Mouse (Mus musculus): ENCODE measurements around the gene Syna. TPM values are rescaled to one million over a fixed set of nuclear protein-coding genes. Genes with fewer than 3 reads are reported as not detected.

The Syna gene
- polyA plus RNA-seq, 1 experiment from 2014 or later: 0.92 TPM

DNA sequence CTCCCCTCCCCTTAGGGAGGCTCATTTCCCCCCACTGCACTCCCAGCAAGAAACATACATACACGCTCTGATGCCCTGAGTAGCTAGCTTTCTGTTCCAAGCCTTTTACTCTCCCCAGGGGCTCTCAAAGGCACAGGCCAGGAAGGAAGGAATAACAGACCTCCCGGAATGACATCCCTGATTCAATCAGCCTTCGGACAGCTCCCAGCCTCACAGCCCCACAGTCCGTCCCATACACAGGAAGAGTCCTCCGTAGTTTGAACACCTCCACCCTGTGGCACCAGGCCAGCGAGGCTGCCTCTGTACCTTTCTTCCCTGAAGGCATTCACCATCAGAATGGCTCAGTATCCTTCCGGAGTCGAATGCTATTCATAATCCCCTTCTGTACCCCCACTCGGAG lies 31.5 kb downstream of the Syna start:
- H3K4me3 ChIP-seq (ENCODE audit: low read depth, low read length): no peak overlapping the region
- H3K27ac ChIP-seq (ENCODE audit: low read length): no peak overlapping the region
- ATAC-seq: no peak
- H3K4me1 ChIP-seq (ENCODE audit: control insufficient read depth, insufficient read depth, low read length): peaks cover 14% of the 10 kb centered on the region
- H3K27me3 ChIP-seq (ENCODE audit: control insufficient read depth, insufficient read depth, low read depth, low read length): no peaks in the 10 kb centered on the region
- H3K4me2 ChIP-seq (ENCODE audit: low read length): no peak overlapping the region
- 18% methylated on average over 9 of the region's 9 CpGs for whole genome bisulfite sequencing
- peaks cover 18% of the 10 kb centered on the region for H3K36me3 ChIP-seq (ENCODE audit: control insufficient read depth, insufficient read depth, low read length)
- H3K9me3 ChIP-seq (replicated peaks; ENCODE audit: control insufficient read depth, low read length, poor library complexity, severe bottlenecking): no peaks in the 10 kb centered on the region
- no peak overlapping the region for H3K9ac ChIP-seq (ENCODE audit: low read depth, low read length)

DNA sequence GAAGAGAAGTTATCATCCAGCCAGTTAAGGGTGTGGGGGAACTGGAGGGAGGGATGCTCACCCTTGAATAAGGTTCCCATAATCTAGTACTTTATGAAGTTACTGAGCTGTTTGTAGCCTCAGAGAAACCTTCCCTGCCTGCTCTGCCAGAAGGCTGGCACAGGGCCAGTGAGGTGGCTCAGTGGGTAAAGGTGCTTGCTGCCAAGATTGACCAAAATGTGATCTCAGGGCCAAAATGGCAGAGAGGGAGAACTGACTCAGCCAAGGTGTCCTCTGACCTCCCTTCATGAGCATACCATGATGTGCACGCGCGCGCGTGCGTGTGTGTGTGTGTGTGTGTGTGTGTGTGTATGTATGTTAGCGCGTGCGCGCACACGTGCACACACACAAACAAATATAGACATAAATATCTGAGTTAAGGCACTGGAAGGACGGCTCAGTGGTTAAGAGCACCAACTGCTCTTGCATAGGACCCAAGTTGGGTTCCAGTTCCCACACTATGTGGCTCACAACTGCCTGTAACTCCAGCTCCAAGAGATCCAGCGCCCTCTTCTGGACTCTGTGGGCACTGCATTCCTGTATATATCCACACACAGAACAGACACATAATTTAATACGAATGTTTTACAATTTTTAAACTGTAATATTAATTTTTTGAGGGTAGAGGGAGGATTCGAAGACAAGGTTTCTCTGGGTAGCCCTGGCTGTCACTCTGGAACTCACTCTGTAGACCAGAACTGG lies 33.8 kb downstream of the Syna start:
- H3K4me1 ChIP-seq (ENCODE audit: control insufficient read depth, insufficient read depth, low read length): peaks cover 13% of the 10 kb centered on the region
- no peak overlapping the region for H3K9ac ChIP-seq (ENCODE audit: low read depth, low read length)
- no peaks in the 10 kb centered on the region for H3K27me3 ChIP-seq (ENCODE audit: control insufficient read depth, insufficient read depth, low read depth, low read length)
- H3K4me2 ChIP-seq (ENCODE audit: low read length): no peak overlapping the region
- H3K36me3 ChIP-seq (ENCODE audit: control insufficient read depth, insufficient read depth, low read length): peaks cover 14% of the 10 kb centered on the region
- 91% methylated on average over 15 of the region's 15 CpGs for WGBS
- ATAC-seq: no peak
- H3K27ac ChIP-seq (ENCODE audit: low read length): no peak overlapping the region
- H3K9me3 ChIP-seq (replicated peaks; ENCODE audit: control insufficient read depth, low read length, poor library complexity, severe bottlenecking): no peaks in the 10 kb centered on the region
- H3K4me3 ChIP-seq (ENCODE audit: low read depth, low read length): no peak overlapping the region

DNA sequence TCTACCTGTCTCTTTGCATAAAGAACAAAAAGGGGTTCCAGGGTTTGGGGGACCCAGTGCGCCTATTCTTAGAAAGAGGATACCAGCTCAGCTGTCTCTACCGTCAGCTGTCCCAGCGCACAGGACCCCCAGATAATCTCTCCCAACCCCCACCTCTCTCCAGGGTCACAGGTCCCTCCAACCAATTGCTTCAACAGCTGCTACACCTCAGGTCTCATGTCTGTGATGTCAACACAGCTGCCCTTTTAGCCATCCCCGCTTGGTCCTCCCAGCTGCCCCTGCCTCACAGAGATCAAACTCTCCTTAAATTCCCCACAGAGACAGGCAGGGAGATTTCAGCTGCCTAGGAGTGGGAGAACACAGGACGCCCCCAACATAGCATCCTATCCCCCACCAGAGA lies 36.2 kb downstream of the Syna start:
- no peak overlapping the region for H3K4me2 ChIP-seq (ENCODE audit: low read length)
- WGBS: 89% methylated on average over 5 of the region's 5 CpGs
- no peaks in the 10 kb centered on the region for H3K9me3 ChIP-seq (replicated peaks; ENCODE audit: control insufficient read depth, low read length, poor library complexity, severe bottlenecking)
- H3K36me3 ChIP-seq (ENCODE audit: control insufficient read depth, insufficient read depth, low read length): peaks cover 17% of the 10 kb centered on the region
- H3K27me3 ChIP-seq (ENCODE audit: control insufficient read depth, insufficient read depth, low read depth, low read length): no peaks in the 10 kb centered on the region
- no peak overlapping the region for H3K9ac ChIP-seq (ENCODE audit: low read depth, low read length)
- no peak overlapping the region for H3K4me3 ChIP-seq (ENCODE audit: low read depth, low read length)
- peaks cover 8% of the 10 kb centered on the region for H3K4me1 ChIP-seq (ENCODE audit: control insufficient read depth, insufficient read depth, low read length)
- ATAC-seq: no peak
- no peak overlapping the region for H3K27ac ChIP-seq (ENCODE audit: low read length)

DNA sequence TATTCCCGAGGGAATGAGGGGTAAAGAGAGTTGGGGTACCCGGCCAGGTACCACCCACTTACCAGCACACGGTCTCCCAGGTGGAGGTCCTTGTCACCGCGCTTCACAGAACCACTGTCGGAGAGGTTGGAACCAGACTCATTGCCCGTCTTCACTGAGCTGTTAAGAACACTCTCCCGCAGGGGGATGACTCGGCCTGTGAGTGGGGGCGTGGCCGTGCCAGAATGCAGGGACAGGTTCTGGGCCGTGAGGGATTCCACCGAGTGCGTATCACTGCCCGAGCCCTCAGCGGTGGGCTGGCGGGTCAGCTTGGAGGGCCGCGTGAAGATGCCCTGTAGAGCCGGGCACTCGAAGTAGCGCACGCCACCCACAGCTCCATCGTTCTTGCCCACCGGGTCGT lies 37.4 kb downstream of the Syna start:
- no peaks in the 10 kb centered on the region for H3K4me1 ChIP-seq (ENCODE audit: control insufficient read depth, insufficient read depth, low read length)
- no peaks in the 10 kb centered on the region for H3K27me3 ChIP-seq (ENCODE audit: control insufficient read depth, insufficient read depth, low read depth, low read length)
- WGBS: 95% methylated on average over 25 of the region's 26 CpGs
- ATAC-seq: no peak
- no peak overlapping the region for H3K4me2 ChIP-seq (ENCODE audit: low read length)
- H3K36me3 ChIP-seq (ENCODE audit: control insufficient read depth, insufficient read depth, low read length): peaks cover 22% of the 10 kb centered on the region
- H3K9ac ChIP-seq (ENCODE audit: low read depth, low read length): no peak overlapping the region
- H3K4me3 ChIP-seq (ENCODE audit: low read depth, low read length): no peak overlapping the region
- H3K27ac ChIP-seq (ENCODE audit: low read length): no peak overlapping the region
- H3K9me3 ChIP-seq (replicated peaks; ENCODE audit: control insufficient read depth, low read length, poor library complexity, severe bottlenecking): no peaks in the 10 kb centered on the region

DNA sequence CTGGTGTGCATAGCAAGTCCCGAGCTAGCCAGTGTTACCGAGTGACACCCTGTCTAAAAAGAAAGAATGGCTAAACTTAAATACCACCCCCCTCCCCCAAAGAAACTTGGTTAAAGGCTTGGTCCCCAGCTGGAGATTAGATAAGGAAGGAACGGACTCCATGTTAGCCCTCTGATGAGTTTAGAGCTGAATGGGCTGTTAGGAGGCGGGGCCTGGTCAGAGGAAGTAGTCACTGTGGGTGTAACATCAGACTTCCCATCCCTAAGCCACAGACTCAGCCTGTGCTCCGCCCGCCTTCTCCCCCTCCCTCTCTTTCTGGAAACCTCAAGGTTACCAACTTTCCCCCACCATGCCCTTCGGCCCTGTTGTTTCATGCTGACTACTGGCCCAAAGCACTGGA lies 38.2 kb downstream of the Syna start:
- no peak for ATAC-seq
- no peaks in the 10 kb centered on the region for H3K27me3 ChIP-seq (ENCODE audit: control insufficient read depth, insufficient read depth, low read depth, low read length)
- H3K27ac ChIP-seq (ENCODE audit: low read length): no peak overlapping the region
- no peak overlapping the region for H3K4me3 ChIP-seq (ENCODE audit: low read depth, low read length)
- H3K9me3 ChIP-seq (replicated peaks; ENCODE audit: control insufficient read depth, low read length, poor library complexity, severe bottlenecking): no peaks in the 10 kb centered on the region
- no peak overlapping the region for H3K4me2 ChIP-seq (ENCODE audit: low read length)
- WGBS: 94% methylated on average over 7 of the region's 7 CpGs
- H3K9ac ChIP-seq (ENCODE audit: low read depth, low read length): no peak overlapping the region
- peaks cover 28% of the 10 kb centered on the region for H3K36me3 ChIP-seq (ENCODE audit: control insufficient read depth, insufficient read depth, low read length)
- H3K4me1 ChIP-seq (ENCODE audit: control insufficient read depth, insufficient read depth, low read length): no peaks in the 10 kb centered on the region

DNA sequence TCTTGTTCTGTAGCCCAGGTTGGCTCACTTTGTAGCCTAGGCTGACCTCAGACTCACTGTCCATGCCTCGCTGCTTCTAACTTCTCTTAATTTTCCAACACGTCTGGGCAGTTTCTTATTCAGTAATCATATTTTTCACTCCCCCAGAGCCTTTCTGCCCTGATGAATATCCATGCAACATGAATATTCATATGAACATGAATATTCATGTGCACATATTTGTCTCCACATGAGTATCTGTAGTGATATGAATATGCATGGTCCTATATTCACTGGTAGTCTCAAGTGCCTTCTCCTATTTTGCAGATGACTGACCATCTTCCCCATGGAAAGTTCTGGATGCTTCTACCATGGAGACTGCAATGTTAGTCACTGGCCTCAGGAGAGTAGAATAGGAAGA lies 38.8 kb downstream of the Syna start:
- H3K27ac ChIP-seq (ENCODE audit: low read length): no peak overlapping the region
- 58% methylated on average over 2 of the region's 2 CpGs for WGBS
- H3K4me1 ChIP-seq (ENCODE audit: control insufficient read depth, insufficient read depth, low read length): no peaks in the 10 kb centered on the region
- H3K27me3 ChIP-seq (ENCODE audit: control insufficient read depth, insufficient read depth, low read depth, low read length): no peaks in the 10 kb centered on the region
- H3K36me3 ChIP-seq (ENCODE audit: control insufficient read depth, insufficient read depth, low read length): peaks cover 35% of the 10 kb centered on the region
- H3K9ac ChIP-seq (ENCODE audit: low read depth, low read length): no peak overlapping the region
- H3K9me3 ChIP-seq (replicated peaks; ENCODE audit: control insufficient read depth, low read length, poor library complexity, severe bottlenecking): no peaks in the 10 kb centered on the region; the same call in 1 of the 2 replicates
- no peak overlapping the region for H3K4me3 ChIP-seq (ENCODE audit: low read depth, low read length)
- H3K4me2 ChIP-seq (ENCODE audit: low read length): no peak overlapping the region
- ATAC-seq: no peak

DNA sequence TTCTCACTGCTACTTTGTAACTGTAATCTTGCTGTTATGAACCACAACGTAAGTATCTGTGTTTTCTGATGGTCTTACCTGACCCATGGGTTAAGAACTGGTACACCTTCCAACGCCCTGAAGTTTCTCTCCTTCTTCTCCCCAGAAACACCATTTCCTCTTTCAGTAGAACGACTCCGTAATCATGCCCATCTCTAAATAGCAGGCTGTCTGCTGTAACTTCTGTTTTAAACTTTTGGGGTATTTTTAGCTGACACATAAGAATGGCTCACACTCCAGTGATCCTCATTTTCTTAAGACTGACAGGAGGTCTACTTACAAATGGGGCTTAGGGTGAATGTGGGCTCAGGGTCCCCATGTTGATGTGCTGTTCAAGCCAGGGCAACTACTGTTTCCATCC lies 39.9 kb downstream of the Syna start:
- no peak for ATAC-seq
- 98% methylated on average over 4 of the region's 4 CpGs for WGBS
- Histone ChIP-seq H3K4me3 (ENCODE audit: low read depth, low read length) (no peak overlapping the region), H3K9ac (ENCODE audit: low read depth, low read length) (no peak overlapping the region), H3K27me3 (ENCODE audit: control insufficient read depth, insufficient read depth, low read depth, low read length) (no peaks in the 10 kb centered on the region), H3K9me3 (replicated peaks; ENCODE audit: control insufficient read depth, low read length, poor library complexity, severe bottlenecking) (no peaks in the 10 kb centered on the region; the same call in 1 of the 2 replicates), H3K27ac (ENCODE audit: low read length) (no peak overlapping the region), H3K4me2 (ENCODE audit: low read length) (no peak overlapping the region), H3K4me1 (ENCODE audit: control insufficient read depth, insufficient read depth, low read length) (no peaks in the 10 kb centered on the region), H3K36me3 (ENCODE audit: control insufficient read depth, insufficient read depth, low read length) (peaks cover 43% of the 10 kb centered on the region)

DNA sequence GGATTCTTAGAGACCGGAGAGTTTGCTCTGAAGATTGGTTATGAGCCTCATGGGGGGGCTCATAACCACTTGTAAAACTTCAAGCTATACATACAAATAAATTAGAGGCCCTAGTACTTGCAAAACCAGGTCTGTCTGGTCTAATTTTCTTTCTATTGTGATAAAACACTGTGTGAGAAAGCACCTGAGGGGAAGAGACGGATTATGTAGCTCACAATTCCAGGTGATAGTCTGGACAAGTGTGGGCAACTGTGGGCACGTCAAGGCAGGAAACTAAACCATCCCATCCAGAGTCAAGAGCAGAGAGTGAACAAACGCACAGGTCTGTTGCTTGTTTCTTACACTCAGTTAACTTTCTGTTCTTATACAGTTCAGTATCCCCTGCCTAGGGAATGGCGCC lies 40.5 kb downstream of the Syna start:
- Histone ChIP-seq H3K9me3 (replicated peaks; ENCODE audit: control insufficient read depth, low read length, poor library complexity, severe bottlenecking) (no peaks in the 10 kb centered on the region; the same call in 1 of the 2 replicates), H3K4me3 (ENCODE audit: low read depth, low read length) (no peak overlapping the region), H3K27me3 (ENCODE audit: control insufficient read depth, insufficient read depth, low read depth, low read length) (no peaks in the 10 kb centered on the region), H3K36me3 (ENCODE audit: control insufficient read depth, insufficient read depth, low read length) (peaks cover 48% of the 10 kb centered on the region), H3K9ac (ENCODE audit: low read depth, low read length) (no peak overlapping the region), H3K27ac (ENCODE audit: low read length) (no peak overlapping the region), H3K4me1 (ENCODE audit: control insufficient read depth, insufficient read depth, low read length) (no peaks in the 10 kb centered on the region), H3K4me2 (ENCODE audit: low read length) (no peak overlapping the region)
- no peak for ATAC-seq
- WGBS: 95% methylated on average over 5 of the region's 5 CpGs

DNA sequence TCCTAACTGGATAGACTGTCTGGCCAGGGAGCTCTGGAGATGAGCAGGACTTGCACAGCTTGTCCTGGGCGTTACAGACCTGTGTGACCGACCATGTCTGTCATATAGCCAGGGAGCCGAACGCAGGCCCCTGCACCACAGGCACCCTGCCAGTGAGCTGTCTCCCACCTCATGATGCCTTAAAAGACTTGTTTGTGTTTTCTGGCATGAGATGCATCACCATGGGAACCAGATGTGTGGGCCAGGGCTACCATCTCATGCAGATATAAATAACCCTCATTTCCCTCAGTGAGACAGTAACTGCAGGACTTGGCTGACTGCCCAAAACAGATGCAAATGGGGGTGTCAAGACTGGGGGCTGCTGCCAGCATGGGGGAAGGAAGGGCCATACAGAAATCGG lies 47.9 kb downstream of the Syna start:
- Histone ChIP-seq H3K36me3 (ENCODE audit: control insufficient read depth, insufficient read depth, low read length) (peaks cover 73% of the 10 kb centered on the region), H3K4me1 (ENCODE audit: control insufficient read depth, insufficient read depth, low read length) (peaks cover 5% of the 10 kb centered on the region; the same call in 1 of the 2 replicates), H3K9me3 (replicated peaks; ENCODE audit: control insufficient read depth, low read length, poor library complexity, severe bottlenecking) (no peaks in the 10 kb centered on the region; the same call in 1 of the 2 replicates), H3K27me3 (ENCODE audit: control insufficient read depth, insufficient read depth, low read depth, low read length) (no peaks in the 10 kb centered on the region), H3K4me3 (ENCODE audit: low read depth, low read length) (no peak overlapping the region), H3K27ac (ENCODE audit: low read length) (peak overlapping the region; percentile 48), H3K4me2 (ENCODE audit: low read length) (no peak overlapping the region), H3K9ac (ENCODE audit: low read depth, low read length) (no peak overlapping the region)
- 61% methylated on average over 5 of the region's 5 CpGs for WGBS
- ATAC-seq: peak; percentile 61
